Mouse (Mus musculus) kidney, postnatal 10 days (tissue): Measurements from ENCODE around the gene Frrs1l.

ENCODE experiments used
- DNase-seq: peaks from one replicate; pipeline ENCODE4 v3.0.0; 2021; ENCODE audit warnings: mixed read lengths

The Frrs1l gene

DNA sequence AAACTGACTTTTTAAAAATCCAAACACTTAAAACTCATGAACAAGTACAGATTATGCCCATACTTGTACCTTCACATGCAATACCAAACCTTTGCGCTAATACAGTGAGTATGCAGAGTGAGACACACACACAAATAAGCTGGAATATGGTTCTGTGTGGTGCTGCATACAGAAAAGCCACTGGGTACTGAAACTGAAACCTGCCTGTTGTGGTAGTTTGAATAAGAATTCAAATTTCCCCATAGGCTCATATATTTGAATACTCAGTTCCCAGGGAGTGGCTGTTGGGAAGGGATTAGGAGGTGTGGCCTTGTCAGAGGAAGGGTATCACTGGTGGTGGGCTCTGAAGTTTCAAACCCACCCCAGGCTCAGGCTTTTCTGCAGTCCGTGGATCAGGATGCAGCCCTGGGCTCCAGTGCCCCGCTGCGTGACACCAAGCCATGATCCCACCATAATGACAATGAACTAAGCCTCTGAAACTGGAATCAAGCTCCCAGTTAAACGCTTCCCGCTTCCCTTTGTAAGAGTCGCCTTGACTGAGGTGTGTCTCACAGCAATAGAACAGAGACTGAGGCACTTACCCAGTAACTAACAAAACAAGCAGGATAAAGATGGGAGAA, 77.7 kb downstream of the Frrs1l start:
- DNase-seq, result no peak

DNA sequence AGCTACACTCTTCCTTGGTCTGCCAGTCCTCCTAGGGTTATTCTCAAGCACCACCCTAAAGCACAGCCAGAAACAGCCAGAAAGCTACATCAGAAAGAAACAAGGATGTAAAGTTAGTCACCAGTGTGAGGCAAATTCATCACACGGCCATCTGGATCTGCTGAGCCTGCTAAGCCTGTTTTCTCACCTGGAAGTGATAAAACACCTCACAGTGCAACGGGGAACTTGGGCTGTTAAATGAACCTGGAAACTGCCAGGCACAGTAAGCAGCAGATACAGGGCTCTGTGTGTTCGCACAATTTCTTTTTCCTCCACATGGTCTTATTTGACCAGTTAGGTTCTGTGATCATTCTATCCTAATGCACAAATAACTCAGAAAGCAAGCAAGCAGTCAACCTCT, 80.6 kb downstream of the Frrs1l start:
- DNase-seq, result no peak

DNA sequence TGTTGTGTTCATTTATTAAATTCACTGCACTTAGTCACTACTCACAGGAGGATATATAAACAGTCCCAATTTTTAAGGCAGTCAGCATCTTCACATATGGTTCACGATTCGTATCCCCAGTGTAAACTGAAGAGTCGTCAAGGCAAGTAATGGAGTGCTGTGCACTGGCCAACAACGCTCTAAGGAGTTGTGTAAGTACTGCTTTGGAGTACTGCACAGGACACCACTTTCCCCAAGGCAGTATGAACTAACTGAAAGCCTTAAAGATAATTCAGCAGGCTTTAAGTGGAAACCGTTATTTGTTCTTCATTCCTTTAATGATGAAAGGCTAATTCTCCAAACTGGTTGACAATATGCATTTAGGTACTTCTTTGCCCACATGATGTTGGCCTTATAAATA, 82.5 kb downstream of the Frrs1l start:
- no peak for DNase-seq
